Mouse (Mus musculus) forelimb bud, embryonic 11.5 days (tissue): ENCODE data around the gene Atpaf1.

Experiments
- DNase-seq: peaks from one replicate; pipeline ENCODE4 v3.0.0-alpha.2; 2012; ENCODE audit warnings: low read depth, low spot score

Gene Atpaf1

GRCm38 (mm10) chr4:115812326-115812725 is 27.7 kb downstream of the Atpaf1 start:
- DNase-seq = no peak

- no peak for DNase-seq
Measured at GRCm38 (mm10) chr4:115815606-115816005, 31.0 kb downstream of the Atpaf1 start.

- DNase-seq = no peak
Measured at GRCm38 (mm10) chr4:115820199-115820598, 35.6 kb downstream of the Atpaf1 start.

- no peak for DNase-seq
Measured at GRCm38 (mm10) chr4:115820944-115821343, 36.3 kb downstream of the Atpaf1 start.

- DNase-seq = no peak
Measured at GRCm38 (mm10) chr4:115821431-115821830, 36.8 kb downstream of the Atpaf1 start.

GRCm38 (mm10) chr4:115821928-115822327 is 37.3 kb downstream of the Atpaf1 start:
- no peak for DNase-seq

- no peak for DNase-seq
Measured at GRCm38 (mm10) chr4:115824178-115824577, 39.6 kb downstream of the Atpaf1 start.

- no peak for DNase-seq
Measured at GRCm38 (mm10) chr4:115825271-115825670, 40.7 kb downstream of the Atpaf1 start.

- no peak for DNase-seq
Measured at GRCm38 (mm10) chr4:115827066-115827465, 42.5 kb downstream of the Atpaf1 start.

GRCm38 (mm10) chr4:115827535-115827887 is 42.9 kb downstream of the Atpaf1 start:
- no peak for DNase-seq

- DNase-seq = peak; percentile 57
Measured at GRCm38 (mm10) chr4:115827888-115828571, 43.4 kb downstream of the Atpaf1 start, which contains the start of gene Mob3c. Mob3c (plus strand) TSS chr4:115828092.

- DNase-seq = no peak
Measured at GRCm38 (mm10) chr4:115828572-115828902, 43.9 kb downstream of the Atpaf1 start.

- no peak for DNase-seq
Measured at GRCm38 (mm10) chr4:115830491-115830890, 45.9 kb downstream of the Atpaf1 start.

GRCm38 (mm10) chr4:115831221-115831620 is 46.6 kb downstream of the Atpaf1 start:
- no peak for DNase-seq

GRCm38 (mm10) chr4:115832040-115832439 is 47.4 kb downstream of the Atpaf1 start:
- DNase-seq = no peak

GRCm38 (mm10) chr4:115835576-115835975 is 51.0 kb downstream of the Atpaf1 start:
- no peak for DNase-seq

GRCm38 (mm10) chr4:115838196-115838595 is 53.6 kb downstream of the Atpaf1 start:
- DNase-seq = no peak

- peak; percentile 95 for DNase-seq
Measured at GRCm38 (mm10) chr4:115838696-115839641, 54.4 kb downstream of the Atpaf1 start, which contains the start of gene Mknk1. Mknk1 (plus strand) TSS chr4:115839198.

GRCm38 (mm10) chr4:115839956-115840355 is 55.3 kb downstream of the Atpaf1 start:
- DNase-seq = no peak

- DNase-seq = no peak
Measured at GRCm38 (mm10) chr4:115840842-115841241, 56.2 kb downstream of the Atpaf1 start.

- no peak for DNase-seq
Measured at GRCm38 (mm10) chr4:115846656-115847055, 62.0 kb downstream of the Atpaf1 start.

- DNase-seq = no peak
Measured at GRCm38 (mm10) chr4:115847377-115847776, 62.8 kb downstream of the Atpaf1 start.

GRCm38 (mm10) chr4:115848083-115848482 is 63.5 kb downstream of the Atpaf1 start:
- DNase-seq = no peak
